Mouse (Mus musculus): ENCODE data around the gene Aasdh.
"Not testable (repeated sequence)": the region's sequence is repeated elsewhere in the genome, so short reads cannot be mapped to it uniquely, and the experiment has no call there.

Gene Aasdh

GRCm38 (mm10) chr5:76922833-76923232, 17.5 kb upstream of the Aasdh start:
- in situ Hi-C loops (cut with MboI, MseI): loop anchor here in 1 of 2 experiments (5.0 kb wide), 1 partner anchor 34 kb away; no protein-coding TSS in a partner anchor

- in situ Hi-C loops (cut with MboI, MseI): not testable (repeated sequence)
Measured at GRCm38 (mm10) chr5:76912522-76912921, 7.2 kb upstream of the Aasdh start.

- in situ Hi-C loops (cut with MboI, MseI): no loop called here
Measured at GRCm38 (mm10) chr5:76910807-76911206, 5.5 kb upstream of the Aasdh start.

- in situ Hi-C loops (cut with MboI, MseI): loop anchor here (5.0 to 10.0 kb wide), 2 partner anchors 46 to 59 kb away; partner anchors contain the start of genes Paics (in 1 of the 2) and Ppat (in 1 of the 2)
Measured at GRCm38 (mm10) chr5:76906155-76906499, 813 bp upstream of the Aasdh start.

GRCm38 (mm10) chr5:76904713-76905404, 455 bp downstream of the Aasdh start:
- in situ Hi-C loops (cut with MboI, MseI): loop anchor here (5.0 to 10.0 kb wide), 2 partner anchors 47 to 60 kb away; partner anchors contain the start of genes Paics (in 1 of the 2) and Ppat (in 1 of the 2)

GRCm38 (mm10) chr5:76902131-76902530, 3.2 kb downstream of the Aasdh start:
- in situ Hi-C loops (cut with MboI, MseI): loop anchor here in 1 of 2 experiments (10.0 kb wide), 1 partner anchor 63 kb away; no protein-coding TSS in a partner anchor

GRCm38 (mm10) chr5:76893084-76893483, 12.2 kb downstream of the Aasdh start:
- in situ Hi-C loops (cut with MboI, MseI): no loop called here

- in situ Hi-C loops (cut with MboI, MseI): no loop called here
Measured at GRCm38 (mm10) chr5:76892608-76893007, 12.7 kb downstream of the Aasdh start.

GRCm38 (mm10) chr5:76887011-76887410, 18.3 kb downstream of the Aasdh start:
- in situ Hi-C loops (cut with MboI, MseI): no loop called here

GRCm38 (mm10) chr5:76884107-76884506, 21.2 kb downstream of the Aasdh start:
- in situ Hi-C loops (cut with MboI, MseI): no loop called here

- in situ Hi-C loops (cut with MboI, MseI): no loop called here
Measured at GRCm38 (mm10) chr5:76876106-76876758, 29.1 kb downstream of the Aasdh start.

GRCm38 (mm10) chr5:76869553-76869952, 35.8 kb downstream of the Aasdh start:
- in situ Hi-C loops (cut with MboI, MseI): no loop called here

- in situ Hi-C loops (cut with MboI, MseI): no loop called here
Measured at GRCm38 (mm10) chr5:76868693-76869286, 36.5 kb downstream of the Aasdh start.

- in situ Hi-C loops (cut with MboI, MseI): no loop called here
Measured at GRCm38 (mm10) chr5:76866819-76867218, 38.5 kb downstream of the Aasdh start.

GRCm38 (mm10) chr5:76858444-76858843, 46.9 kb downstream of the Aasdh start:
- in situ Hi-C loops (cut with MboI, MseI): loop anchor here in 1 of 2 experiments (10.0 kb wide), 1 partner anchor 294 kb away; no protein-coding TSS in a partner anchor

GRCm38 (mm10) chr5:76857103-76858015, 48.0 kb downstream of the Aasdh start:
- in situ Hi-C loops (cut with MboI, MseI): loop anchor here in 1 of 2 experiments (10.0 kb wide), 1 partner anchor 293 kb away; no protein-coding TSS in a partner anchor

- in situ Hi-C loops (cut with MboI, MseI): loop anchor here in 1 of 2 experiments (10.0 kb wide), 1 partner anchor 291 kb away; no protein-coding TSS in a partner anchor
Measured at GRCm38 (mm10) chr5:76855829-76856600, 49.3 kb downstream of the Aasdh start.

GRCm38 (mm10) chr5:76853549-76853948, 51.8 kb downstream of the Aasdh start:
- in situ Hi-C loops (cut with MboI, MseI): loop anchor here in 1 of 2 experiments (10.0 kb wide), 1 partner anchor 289 kb away; no protein-coding TSS in a partner anchor

- in situ Hi-C loops (cut with MboI, MseI): loop anchor here in 1 of 2 experiments (10.0 kb wide), 1 partner anchor 287 kb away; no protein-coding TSS in a partner anchor
Measured at GRCm38 (mm10) chr5:76851316-76851715, 54.0 kb downstream of the Aasdh start.

GRCm38 (mm10) chr5:76847106-76847505, 58.2 kb downstream of the Aasdh start:
- in situ Hi-C loops (cut with MboI, MseI): loop anchor here in 1 of 2 experiments (10.0 kb wide), 1 partner anchor 272 kb away; no protein-coding TSS in a partner anchor

Data from T-helper 17 cell (primary cell).